Mouse (Mus musculus) liver, adult 2 months (tissue): ENCODE data around the gene Rab38.

ENCODE experiments used
- CTCF ChIP-seq: fragments of 200-500 bp; IDR thresholded peaks from 2 replicates; pipeline ENCODE4 v1.5.1; 2011; ENCODE audit warnings: low read depth, low read length, control low read depth
- POLR2A ChIP-seq: fragments of 200-500 bp; IDR thresholded peaks from 2 replicates; pipeline ENCODE4 v1.6.1; 2011; ENCODE audit warnings: low read length, control low read depth; ENCODE audit not compliant: insufficient read depth; ENCODE audit errors: extremely low read depth

DNA sequence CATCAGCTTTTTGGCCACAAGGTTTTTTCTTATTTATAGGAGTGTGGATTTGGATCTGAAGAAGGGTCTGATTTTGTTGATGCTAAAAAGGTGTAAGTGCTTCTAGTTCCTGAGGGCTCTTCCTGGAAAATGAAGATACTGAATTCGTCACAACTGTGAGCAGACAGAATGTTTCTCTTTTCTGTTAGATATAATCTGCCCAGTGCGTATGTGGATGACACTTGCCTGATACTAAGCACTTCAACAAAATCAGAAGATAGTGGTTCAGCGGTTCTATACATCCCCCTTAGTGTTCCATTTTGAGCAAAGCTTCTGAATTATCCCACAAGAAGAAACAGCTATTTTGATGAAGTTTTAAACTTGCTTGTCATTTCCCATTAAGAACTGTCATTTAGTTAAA lies 2.6 kb upstream of the Rab38 start:
- TF ChIP-seq POLR2A, result no peak
- no peak for TF ChIP-seq CTCF
